In genomic region chr14:105333475-105334094, GRCm38 (mm10) we compare ENCODE assay signal across 9 mouse cellular contexts.
DNase-seq lines count a peak whose midpoint lies in the region; ATAC-seq lines count a peak whose summit lies in the region.
"Had no signal": no experiment of that assay in that cellular context is flagged by ENCODE, and none has a peak within 500 bp of the region (broad histone marks: within the 10 kb centered on the region; RNA-seq: fewer than 3 reads in every experiment).

No protein-coding gene starts in this region.

- no peak overlapping the region for H3K27ac ChIP-seq in heart, embryonic 11.5 days (ENCODE audit: low read depth, low read length)
- H3K27ac ChIP-seq in hindbrain, embryonic 12.5 days: peak overlapping the region; percentile 44; the same call in 1 of the 2 replicates
- peak overlapping the region; percentile 62; the same call in 1 of the 2 replicates for H3K27ac ChIP-seq in midbrain, embryonic 13.5 days
- H3K27ac ChIP-seq: lung, embryonic 15.5 days had no signal

- no peaks in the 10 kb centered on the region for H3K36me3 ChIP-seq in heart, embryonic 11.5 days (ENCODE audit: control insufficient read depth, insufficient read depth, low read length)
- H3K36me3 ChIP-seq in hindbrain, embryonic 12.5 days: no peaks in the 10 kb centered on the region
- no peaks in the 10 kb centered on the region for H3K36me3 ChIP-seq in midbrain, embryonic 13.5 days
- H3K36me3 ChIP-seq: lung, embryonic 15.5 days had no signal

- H3K27me3 ChIP-seq in heart, embryonic 11.5 days (ENCODE audit: control insufficient read depth, insufficient read depth, low read length): no peaks in the 10 kb centered on the region
- no peaks in the 10 kb centered on the region for H3K27me3 ChIP-seq in hindbrain, embryonic 12.5 days
- no peaks in the 10 kb centered on the region for H3K27me3 ChIP-seq in midbrain, embryonic 13.5 days
- H3K27me3 ChIP-seq: lung, embryonic 15.5 days had no signal

- peak overlapping the region; percentile 32 for H3K4me2 ChIP-seq in heart, embryonic 11.5 days
- peak overlapping the region; percentile 36 for H3K4me2 ChIP-seq in hindbrain, embryonic 12.5 days (replicated peaks)
- H3K4me2 ChIP-seq in midbrain, embryonic 13.5 days (replicated peaks): peak overlapping the region; percentile 46
- H3K4me2 ChIP-seq: lung, embryonic 15.5 days had no signal

- peaks cover 7% of the 10 kb centered on the region for H3K4me1 ChIP-seq in heart, embryonic 11.5 days (ENCODE audit: control insufficient read depth, insufficient read depth, low read length)
- H3K4me1 ChIP-seq in hindbrain, embryonic 12.5 days: peaks cover 6% of the 10 kb centered on the region
- peaks cover 11% of the 10 kb centered on the region for H3K4me1 ChIP-seq in midbrain, embryonic 13.5 days (replicated peaks)

- ATAC-seq in heart, embryonic 11.5 days (replicated peaks; ENCODE audit: insufficient number of reproducible peaks, low FRiP score, low TSS enrichment): no peak
- peak; percentile 51; the same call in 1 of the 2 replicates for ATAC-seq in hindbrain, embryonic 12.5 days (ENCODE audit: low FRiP score)
- peak; percentile 78 for ATAC-seq in midbrain, embryonic 13.5 days

- H3K9me3 ChIP-seq in heart, embryonic 11.5 days (replicated peaks; ENCODE audit: control insufficient read depth, low read length): no peaks in the 10 kb centered on the region
- H3K9me3 ChIP-seq in hindbrain, embryonic 12.5 days (replicated peaks): no peaks in the 10 kb centered on the region
- no peaks in the 10 kb centered on the region for H3K9me3 ChIP-seq in midbrain, embryonic 13.5 days
- H3K9me3 ChIP-seq: lung, embryonic 15.5 days had no signal

- H3K4me3 ChIP-seq in heart, embryonic 11.5 days (ENCODE audit: low read depth, low read length): no peak overlapping the region
- peak overlapping the region; percentile 19 for H3K4me3 ChIP-seq in hindbrain, embryonic 12.5 days
- peak overlapping the region; percentile 32 for H3K4me3 ChIP-seq in midbrain, embryonic 13.5 days (replicated peaks)
- H3K4me3 ChIP-seq: lung, embryonic 15.5 days had no signal

- H3K9ac ChIP-seq in heart, embryonic 11.5 days (ENCODE audit: low read depth, low read length): no peak overlapping the region
- 0 out of 2 replicates have a peak overlapping the region, but pooled peaks have one; percentile 35 for H3K9ac ChIP-seq in hindbrain, embryonic 12.5 days
- peak overlapping the region; percentile 53 for H3K9ac ChIP-seq in midbrain, embryonic 13.5 days (replicated peaks)
- H3K9ac ChIP-seq: lung, embryonic 15.5 days had no signal

- DNase-seq in heart, postnatal 36 days: no peak
- DNase-seq in cerebellum, postnatal 25 days: peak; percentile 78 to 80
- no peak for DNase-seq in adrenal gland, postnatal 4 days (ENCODE audit: low spot score in 2 of 2)
- DNase-seq in T-cell, adult 2 months (ENCODE audit: low spot score): no peak
- DNase-seq in urinary bladder, postnatal 36 days (ENCODE audit: low spot score in 2 of 2): no peak

- 69% methylated on average over 16 of the region's 16 CpGs for WGBS in heart, embryonic 11.5 days (ENCODE audit: insufficient replicate concordance)
- WGBS in hindbrain, embryonic 12.5 days: 51% methylated on average over 16 of the region's 16 CpGs
- 33% methylated on average over 16 of the region's 16 CpGs for WGBS in midbrain, embryonic 13.5 days

- intact Hi-C loops in heart, postnatal 36 days (cut with DNase I): no loop called here

Comparison
In these comparisons a context has a peak if more than half of its experiments do, and no peak if none do; other contexts are left out.
1. DNase-seq: peak in cerebellum, postnatal 25 days (2 of 2); none in heart, postnatal 36 days (0 of 2), adrenal gland, postnatal 4 days (0 of 2), T-cell, adult 2 months (single experiment) and urinary bladder, postnatal 36 days (0 of 2).
2. Peak in every context shown above with its lines, with median percentiles within 50 percentile points of each other: H3K4me2 ChIP-seq.